Mouse (Mus musculus) heart, adult 2 months (tissue): ENCODE measurements at regions not wholly inside any gene's neighbourhood (a gene's known extent, or its start where the extent isn't known, plus 50 kb on each side); places are given as distances from the start of the nearest gene placed in this dataset.

Source experiments
- DNase-seq, 2 experiments: peaks; one replicate each; pipeline ENCODE4 v3.0.0; 2021
- H3K27ac ChIP-seq: fragments of 200-600 bp; 2 replicates; pipeline ENCODE4 v1.8.1; 2022
- H3K27me3 ChIP-seq: fragments of 200-500 bp; 2 replicates; pipeline ENCODE4 v1.6.1; 2012; ENCODE audit warnings: mild to moderate bottlenecking, low read length, inconsistent platforms, mixed read lengths; ENCODE audit not compliant: control insufficient read depth, insufficient read depth
- H3K36me3 ChIP-seq: fragments of 200-500 bp; 2 replicates; pipeline ENCODE4 v1.6.1; 2012; ENCODE audit warnings: low read length, inconsistent platforms; ENCODE audit not compliant: control insufficient read depth, insufficient read depth
- H3K4me1 ChIP-seq: fragments of 200-500 bp; 2 replicates; pipeline ENCODE4 v1.6.1; 2011; ENCODE audit warnings: low read length; ENCODE audit not compliant: control insufficient read depth, insufficient read depth
- H3K4me3 ChIP-seq: fragments of 200-600 bp; 2 replicates; pipeline ENCODE4 v1.8.1; 2022
- H3K79me2 ChIP-seq: fragments of 200-500 bp; replicated peaks from 2 replicates; pipeline ENCODE4 v1.6.1; 2012; ENCODE audit warnings: mild to moderate bottlenecking, inconsistent platforms, low read length, moderate library complexity, mixed read lengths; ENCODE audit not compliant: control insufficient read depth, insufficient read depth
- H3K9ac ChIP-seq: fragments of 200-500 bp; 2 replicates; pipeline ENCODE4 v1.6.1; 2012; ENCODE audit warnings: low read depth, mild to moderate bottlenecking, control low read depth, inconsistent platforms, low read length, mixed read lengths
- CTCF ChIP-seq: fragments of 200-600 bp; IDR thresholded peaks from 2 replicates; pipeline ENCODE4 v1.8.1; 2022; ENCODE audit warnings: antibody characterized with exemption, mild to moderate bottlenecking, moderate library complexity
- EP300 ChIP-seq: fragments of 200-500 bp; IDR thresholded peaks from 2 replicates; pipeline ENCODE4 v1.6.1; 2011; ENCODE audit warnings: low read depth, low read length, control low read depth; ENCODE audit not compliant: insufficient read depth
- POLR2A ChIP-seq: fragments of 200-500 bp; IDR thresholded peaks from 2 replicates; pipeline ENCODE4 v1.6.1; 2011; ENCODE audit warnings: mild to moderate bottlenecking, low read depth, low read length, control low read depth; ENCODE audit not compliant: insufficient read depth
- WGBS: fragments of 180-500 bp; shearing (Covaris S2); methylation state at CpG from one replicate; pipeline ENCODE4 v1.1.7; 2018; 5-methylcytosine and 5-hydroxymethylcytosine counted together
- intact Hi-C: fragments of 180-260 bp; cut with DNase I; formaldehyde crosslinking; loops from one replicate; pipeline ENCODE4 v1.15.1; 2025

DNA sequence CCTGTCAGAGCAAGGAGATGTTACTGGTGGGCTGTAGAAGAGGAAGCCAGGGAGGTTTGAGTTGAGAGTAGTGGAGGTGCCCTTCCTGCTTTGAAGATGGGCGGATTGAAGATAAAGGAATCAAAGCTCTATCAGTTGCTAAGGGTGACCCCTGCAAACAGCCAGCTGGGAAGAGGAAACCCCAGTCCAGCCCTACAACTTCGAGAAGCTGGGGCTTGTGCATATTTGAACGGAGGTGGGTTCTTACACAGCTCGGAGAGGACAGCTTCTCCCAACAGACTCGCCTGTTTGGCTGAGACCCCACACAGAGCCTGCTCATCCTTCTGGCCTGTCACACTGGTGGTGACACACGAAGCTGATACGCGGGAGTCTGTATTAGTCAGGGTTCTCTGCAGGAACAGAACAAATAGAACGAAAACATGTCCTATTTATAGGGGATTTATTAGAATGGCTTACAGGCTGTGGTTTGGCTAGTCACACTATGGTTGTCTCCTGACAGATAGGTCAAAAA, 60.6 kb upstream of the Slc25a33 start:
- DNase-seq, result no peak
- TF ChIP-seq CTCF (no peak), POLR2A (no peak), EP300 (no peak)
- no peak overlapping the region for H3K9ac ChIP-seq
- intact Hi-C loops, result no loop called here
- no peak overlapping the region for H3K27ac ChIP-seq
- no peak overlapping the region for H3K4me3 ChIP-seq
- H3K27me3 ChIP-seq, result no peaks in the 10 kb centered on the region
- WGBS, result 65% methylated on average over 9 of the region's 9 CpGs
- no peaks in the 10 kb centered on the region for H3K79me2 ChIP-seq
- peaks cover 2% of the 10 kb centered on the region for H3K4me1 ChIP-seq
- no peaks in the 10 kb centered on the region for H3K36me3 ChIP-seq

- H3K9ac ChIP-seq, result no peak overlapping the region
- H3K4me1 ChIP-seq, result peaks cover 2% of the 10 kb centered on the region
- no peaks in the 10 kb centered on the region for H3K27me3 ChIP-seq
- no peaks in the 10 kb centered on the region for H3K36me3 ChIP-seq
- no peak for DNase-seq
- intact Hi-C loops, result no loop called here
- no peak overlapping the region for H3K27ac ChIP-seq
- H3K79me2 ChIP-seq, result no peaks in the 10 kb centered on the region
- TF ChIP-seq CTCF (no peak), POLR2A (no peak), EP300 (no peak)
- WGBS, result 42% methylated on average over 10 of the region's 10 CpGs
- H3K4me3 ChIP-seq, result no peak overlapping the region
These were observed 58.5 kb upstream of the Slc25a33 start for GRCm38 (mm10) chr4:149832446-149833101.

DNA sequence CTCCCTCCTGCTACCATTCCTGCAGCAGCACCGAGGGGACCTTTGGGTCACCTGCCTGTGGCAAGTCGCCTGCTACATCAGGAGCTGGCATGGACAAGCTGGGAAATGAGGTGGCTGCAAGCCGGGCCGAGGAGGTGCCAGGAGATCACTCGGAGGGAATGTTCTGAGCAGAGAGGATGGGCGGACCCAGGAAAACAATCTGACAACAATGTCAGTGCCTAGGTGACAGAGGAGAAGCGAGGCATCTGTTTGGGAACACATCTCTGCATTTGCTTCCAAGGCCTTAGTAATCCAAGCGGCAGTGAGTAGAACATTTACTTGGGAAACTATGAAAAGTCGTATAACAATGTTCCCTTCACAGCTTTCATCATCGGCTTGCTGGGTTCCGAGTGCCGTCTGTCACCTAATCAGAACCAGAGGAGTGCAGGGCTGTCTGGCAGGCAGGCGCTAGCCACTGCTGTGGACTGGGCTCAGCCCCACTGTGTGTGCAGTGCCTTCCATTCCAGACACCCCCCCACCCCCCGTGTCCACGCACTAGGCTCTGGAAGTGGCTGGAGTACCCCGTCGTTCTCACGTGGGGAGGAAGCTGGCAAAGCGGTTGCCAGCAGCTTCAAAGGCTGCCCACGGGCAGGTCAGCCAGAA, 56.6 kb upstream of the Slc25a33 start:
- H3K79me2 ChIP-seq, result no peaks in the 10 kb centered on the region
- WGBS, result 48% methylated on average over 20 of the region's 20 CpGs
- intact Hi-C loops, result no loop called here
- peak overlapping the region; percentile 72 for H3K27ac ChIP-seq
- peaks cover 2% of the 10 kb centered on the region for H3K4me1 ChIP-seq
- TF ChIP-seq POLR2A (peak; percentile 10; the same call in 1 of the 2 replicates), CTCF (no peak), EP300 (peak; percentile 90)
- H3K27me3 ChIP-seq, result no peaks in the 10 kb centered on the region
- peak; percentile 74 to 88 for DNase-seq
- H3K36me3 ChIP-seq, result no peaks in the 10 kb centered on the region
- H3K4me3 ChIP-seq, result no peak overlapping the region
- peak overlapping the region; percentile 28; the same call in 1 of the 2 replicates for H3K9ac ChIP-seq

- DNase-seq, result no peak
- 94% methylated on average over 4 of the region's 4 CpGs for WGBS
- H3K4me1 ChIP-seq, result peaks cover 2% of the 10 kb centered on the region
- intact Hi-C loops, result no loop called here
- no peak overlapping the region for H3K4me3 ChIP-seq
- no peak overlapping the region for H3K9ac ChIP-seq
- no peak for TF ChIP-seq CTCF
- no peak for TF ChIP-seq POLR2A
- no peak for TF ChIP-seq EP300
- H3K27ac ChIP-seq, result peak overlapping the region; percentile 72
- H3K36me3 ChIP-seq, result no peaks in the 10 kb centered on the region
- H3K27me3 ChIP-seq, result no peaks in the 10 kb centered on the region
- H3K79me2 ChIP-seq, result no peaks in the 10 kb centered on the region
These were observed 55.9 kb upstream of the Slc25a33 start for GRCm38 (mm10) chr4:149829964-149830363.

DNA sequence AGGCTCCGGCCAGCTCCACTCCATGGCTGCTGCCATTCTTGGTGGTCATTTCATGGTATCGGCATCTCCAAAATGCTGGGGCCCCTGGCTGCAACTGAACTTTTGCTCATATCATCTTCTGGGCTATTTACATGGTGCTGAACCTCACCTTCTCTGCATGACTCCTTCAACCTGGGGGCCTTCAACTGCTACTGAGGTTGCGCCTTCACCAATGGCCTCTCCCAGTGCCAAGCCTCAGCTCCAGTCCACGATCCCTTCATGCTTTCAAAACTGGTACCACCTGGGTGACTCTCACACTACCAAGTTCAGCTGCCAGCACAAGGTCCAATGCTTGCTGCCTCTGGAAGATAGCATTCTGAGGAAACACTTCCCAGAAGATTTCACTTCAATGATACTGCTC, 53.7 kb upstream of the Slc25a33 start:
- Histone ChIP-seq H3K27me3 (no peaks in the 10 kb centered on the region), H3K27ac (no peak overlapping the region), H3K9ac (no peak overlapping the region), H3K36me3 (no peaks in the 10 kb centered on the region), H3K4me3 (no peak overlapping the region), H3K79me2 (no peaks in the 10 kb centered on the region), H3K4me1 (peaks cover 2% of the 10 kb centered on the region)
- no peak for DNase-seq
- TF ChIP-seq EP300, result no peak
- TF ChIP-seq POLR2A, result no peak
- TF ChIP-seq CTCF, result no peak
- 96% methylated on average over 4 of the region's 4 CpGs for WGBS
- intact Hi-C loops, result no loop called here
